Mouse (Mus musculus): ENCODE results near the gene Hdac10.

Gene Hdac10

DNA sequence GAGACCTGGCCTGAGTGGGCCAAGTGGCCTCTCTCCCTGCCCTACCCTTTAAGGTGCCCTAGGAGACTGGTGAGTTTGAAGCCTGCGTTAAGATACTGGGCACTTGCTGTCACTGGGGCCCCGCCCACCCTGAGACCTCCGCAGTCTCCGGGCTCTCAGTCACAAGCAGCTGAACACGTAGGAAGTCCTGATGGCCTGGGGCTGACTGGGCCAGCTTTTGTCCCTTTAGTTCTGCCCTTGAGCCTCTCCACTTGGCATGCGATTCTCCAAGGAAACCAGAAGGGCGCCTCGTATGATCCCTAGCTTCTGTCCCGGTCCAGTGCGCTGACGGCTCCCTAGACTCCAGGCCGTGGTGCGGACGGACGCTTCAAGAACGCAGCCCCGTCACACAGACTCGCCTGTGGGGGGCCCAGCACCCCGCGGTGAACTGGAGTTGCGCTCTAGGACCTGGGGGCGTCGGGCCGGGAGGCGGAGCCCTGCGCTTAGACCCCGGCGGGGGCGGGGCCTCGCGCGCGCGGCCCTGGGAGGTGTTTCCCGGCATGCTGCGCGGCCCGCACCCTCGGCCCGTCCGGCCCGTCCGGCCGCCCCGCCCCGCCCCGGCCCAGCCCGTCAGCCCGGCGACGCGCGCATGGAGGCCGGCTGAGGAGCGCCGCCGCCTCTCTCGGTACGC, 52.9 kb downstream of the Hdac10 start:
- peak; percentile 78 for DNase-seq (ENCODE audit: low read depth, low spot score)

DNA sequence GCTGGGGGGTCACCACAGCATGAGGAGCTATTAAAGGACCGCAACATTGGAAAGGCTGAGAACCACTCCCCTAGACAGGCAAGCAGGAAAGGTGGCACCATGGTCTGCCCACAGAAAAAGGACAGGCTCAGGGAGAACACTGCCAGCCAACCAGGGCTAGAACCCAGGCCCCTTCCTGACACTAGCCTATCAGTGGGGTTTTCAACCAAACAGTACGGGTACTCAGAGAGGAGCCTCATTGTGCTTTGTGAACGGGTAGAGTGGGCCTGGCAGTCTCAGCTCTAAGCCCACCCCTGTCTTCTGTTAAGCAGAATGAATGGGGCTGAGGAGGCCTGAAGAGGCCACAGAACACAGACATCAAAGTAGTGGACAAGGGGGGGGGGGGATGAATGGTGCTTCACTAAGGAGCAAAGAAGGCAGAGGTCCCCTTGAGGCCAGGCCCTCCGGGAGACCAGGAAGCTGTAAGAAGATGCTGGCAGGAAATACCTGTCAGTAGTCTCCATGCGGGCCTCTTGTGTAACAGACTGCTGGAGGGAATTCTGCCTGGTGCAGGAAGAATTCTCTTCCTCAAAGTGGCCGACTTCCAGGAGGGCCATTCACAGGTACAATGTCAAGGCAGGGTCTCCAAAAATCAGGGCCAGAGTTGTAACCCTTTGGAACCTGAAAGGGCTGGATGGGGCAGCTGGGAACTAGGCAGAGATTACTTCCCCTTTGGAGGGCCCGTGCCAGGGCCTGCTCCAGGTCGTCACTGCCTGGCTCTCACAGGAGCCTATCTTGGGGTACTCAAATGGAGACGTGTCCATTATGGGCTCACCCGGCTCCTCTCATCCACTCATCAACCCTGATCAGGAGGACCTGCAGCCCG, 53.7 kb downstream of the Hdac10 start, which contains the start of gene Trabd:
Gene Trabd, plus strand, starts transcription at position 512 of the 865 bp plus-strand sequence.
- no peak for DNase-seq (ENCODE audit: low read depth, low spot score)

DNA sequence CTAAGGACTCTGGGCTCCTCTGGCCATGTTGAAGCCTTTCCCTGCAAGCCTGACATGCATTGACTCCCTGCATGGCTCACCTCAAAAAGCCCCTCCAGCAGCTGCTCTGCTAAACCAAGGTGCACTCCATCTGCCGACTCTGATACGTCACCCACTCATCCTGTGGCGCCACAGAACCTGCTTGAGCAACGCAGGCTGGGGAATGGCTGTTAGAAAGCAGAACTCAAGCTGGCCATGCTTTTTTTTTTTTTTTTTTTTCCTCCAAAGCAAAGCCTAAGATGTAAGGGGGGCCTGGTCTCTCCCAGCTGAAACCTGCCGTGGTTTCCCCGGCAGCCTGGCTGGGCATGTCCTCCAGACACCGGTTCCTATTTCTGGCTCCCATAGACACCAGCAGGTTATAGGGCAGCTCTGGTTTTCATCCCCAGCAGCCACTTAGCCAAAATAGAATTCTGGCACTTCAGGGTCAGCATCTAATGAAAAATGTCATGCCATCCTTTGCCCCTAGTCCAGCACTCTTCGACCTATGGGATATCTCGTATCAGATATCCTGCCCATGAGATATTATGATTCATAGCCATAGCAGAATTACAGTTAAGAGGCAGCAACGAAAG, 54.4 kb downstream of the Hdac10 start:
- no peak for DNase-seq (ENCODE audit: low read depth, low spot score)
